Comparison of ENCODE assay signal across 10 mouse cellular contexts in the genomic region with DNA sequence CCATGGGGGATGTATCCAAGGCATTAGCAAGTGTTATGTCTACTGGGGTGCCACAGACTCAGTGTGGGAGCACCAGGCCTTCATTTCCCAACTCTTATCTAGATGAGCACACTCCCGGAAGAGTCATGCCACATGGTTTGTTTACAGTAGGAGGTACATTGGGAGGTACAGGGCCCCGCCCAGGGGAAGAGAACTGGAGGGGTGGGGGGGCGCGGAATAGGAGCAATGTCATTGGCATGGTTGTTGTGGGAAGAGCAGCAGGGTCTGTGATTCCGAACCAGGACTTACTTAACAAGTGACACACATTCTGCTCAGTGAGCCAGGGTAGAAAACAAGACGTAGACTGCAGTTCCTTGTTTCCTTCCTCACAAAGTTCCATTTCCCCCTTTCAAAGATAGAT.
DNase-seq lines count a peak whose midpoint lies in the region; ATAC-seq and TF ChIP-seq lines count a peak whose summit lies in the region.
"Had no signal": no experiment of that assay in that cellular context is flagged by ENCODE, and none has a peak within 500 bp of the region (broad histone marks: within the 10 kb centered on the region; RNA-seq: fewer than 3 reads in every experiment).

No protein-coding gene starts in this region.

- no peak for TF ChIP-seq CTCF in kidney, postnatal 0 days (IDR thresholded peaks at IDR 0.05; ENCODE audit: low read depth)

- H3K9ac ChIP-seq in kidney, postnatal 0 days (ENCODE audit: low read depth, low read length) = no peak overlapping the region
- H3K9ac ChIP-seq in heart, embryonic 15.5 days = no peak overlapping the region
- H3K9ac ChIP-seq: limb, embryonic 15.5 days had no signal

- H3K9me3 ChIP-seq in kidney, postnatal 0 days (replicated peaks; ENCODE audit: low read length) = no peaks in the 10 kb centered on the region
- no peaks in the 10 kb centered on the region for H3K9me3 ChIP-seq in heart, embryonic 15.5 days (replicated peaks)
- H3K9me3 ChIP-seq: limb, embryonic 15.5 days had no signal

- H3K4me2 ChIP-seq in kidney, postnatal 0 days (ENCODE audit: low read length) = no peak overlapping the region
- no peak overlapping the region for H3K4me2 ChIP-seq in heart, embryonic 15.5 days
- H3K4me2 ChIP-seq: limb, embryonic 15.5 days had no signal

- DNase-seq in kidney, postnatal 0 days (ENCODE audit: low spot score) = no peak
- no peak for DNase-seq in kidney, adult 9 months
- DNase-seq in lung, postnatal 14 days = peak; percentile 28
- DNase-seq in thymus, adult 18-20 months = peak; percentile 36 to 52
- DNase-seq in right cerebral cortex, postnatal 14 days = no peak
- no peak for DNase-seq in right cerebral cortex, postnatal 4 days
- no peak for DNase-seq in urinary bladder, postnatal 25 days (ENCODE audit: low spot score)

- WGBS in kidney, postnatal 0 days = 83% methylated on average over 6 of the region's 6 CpGs
- WGBS in heart, embryonic 15.5 days = 68% methylated on average over 6 of the region's 6 CpGs

- no peaks in the 10 kb centered on the region for H3K27me3 ChIP-seq in kidney, postnatal 0 days (ENCODE audit: insufficient read depth, low read length)
- H3K27me3 ChIP-seq in heart, embryonic 15.5 days = no peaks in the 10 kb centered on the region
- H3K27me3 ChIP-seq: limb, embryonic 15.5 days; Patski had no signal

- ATAC-seq in kidney, postnatal 0 days (replicated peaks; ENCODE audit: low FRiP score, low read depth) = peak; percentile 59; the same call in 1 of the 2 replicates
- no peak for ATAC-seq in heart, embryonic 15.5 days (replicated peaks; ENCODE audit: insufficient number of reproducible peaks, insufficient read depth, low FRiP score, low read depth)
- ATAC-seq: Patski had no signal

- H3K4me1 ChIP-seq in kidney, postnatal 0 days (replicated peaks; ENCODE audit: insufficient read depth, low read length) = no peaks in the 10 kb centered on the region; the same call in 1 of the 2 replicates
- H3K4me1 ChIP-seq in heart, embryonic 15.5 days (replicated peaks) = no peaks in the 10 kb centered on the region
- H3K4me1 ChIP-seq: limb, embryonic 15.5 days had no signal

- H3K4me3 ChIP-seq in kidney, postnatal 0 days (replicated peaks; ENCODE audit: low read depth, low read length) = no peak overlapping the region
- no peak overlapping the region for H3K4me3 ChIP-seq in heart, embryonic 15.5 days
- H3K4me3 ChIP-seq: limb, embryonic 15.5 days had no signal

- no peaks in the 10 kb centered on the region for H3K36me3 ChIP-seq in kidney, postnatal 0 days (ENCODE audit: insufficient read depth, low read length)
- H3K36me3 ChIP-seq in heart, embryonic 15.5 days = no peaks in the 10 kb centered on the region
- H3K36me3 ChIP-seq: limb, embryonic 15.5 days had no signal

- 0 out of 2 replicates have a peak overlapping the region, but pooled peaks have one; percentile 2 for H3K27ac ChIP-seq in kidney, postnatal 0 days
- H3K27ac ChIP-seq in heart, embryonic 15.5 days = peak overlapping the region; percentile 51
- H3K27ac ChIP-seq: limb, embryonic 15.5 days had no signal

Comparison
In these comparisons a context has a peak if more than half of its experiments do, and no peak if none do; other contexts are left out.
1. DNase-seq: peak in lung, postnatal 14 days (single experiment) and thymus, adult 18-20 months (2 of 2); none in kidney, postnatal 0 days (single experiment), kidney, adult 9 months (single experiment), right cerebral cortex, postnatal 14 days (single experiment), right cerebral cortex, postnatal 4 days (single experiment) and urinary bladder, postnatal 25 days (single experiment).